In the genomic region with DNA sequence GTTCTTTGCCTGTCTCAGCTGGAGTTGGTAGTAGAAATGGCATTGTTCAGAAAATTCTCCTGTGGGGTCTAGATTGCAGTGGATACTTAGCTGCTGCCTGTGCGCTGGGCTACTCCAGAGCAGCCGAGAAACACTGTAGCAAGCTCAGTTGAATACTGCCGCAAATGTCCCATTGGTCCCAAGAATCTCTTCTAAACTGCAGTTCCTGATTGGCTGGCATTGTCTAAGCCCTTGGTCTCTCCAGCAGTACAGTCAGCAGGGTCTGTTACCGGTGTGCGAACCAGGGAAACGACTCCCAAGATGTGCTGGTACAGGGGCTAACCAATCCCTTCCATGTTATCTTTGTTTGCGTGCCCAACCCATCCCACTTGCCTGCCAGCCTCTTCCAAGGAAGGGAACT, we compare ENCODE assay signal across 18 mouse cellular contexts. TPM values are rescaled to one million over a fixed set of nuclear protein-coding genes. Genes with fewer than 3 reads are reported as not detected.
"Had no signal": no experiment of that assay in that cellular context is flagged by ENCODE, and none has a peak within 500 bp of the region (broad histone marks: within the 10 kb centered on the region; RNA-seq: fewer than 3 reads in every experiment).

No protein-coding gene starts in this region.

- DNase-seq: heart, postnatal 10 days; heart, postnatal 36 days; kidney, adult 11 months; kidney, adult 2 months; kidney, adult 8-10 months; kidney, adult 9 months; kidney, postnatal 14 days; layer of hippocampus, adult 9-11 months; layer of hippocampus, postnatal 36 days had no signal

RNA-seq across cellular contexts. Expression of a gene that starts 32.2 kb away (rescaled TPM):
- total RNA-seq: hematopoietic stem cell, adult 5-6 weeks; hindbrain, postnatal 0 days; layer of hippocampus, adult 18-20 months; layer of hippocampus, adult 2 months; layer of hippocampus, adult 8-10 months; layer of hippocampus, postnatal 10 days; layer of hippocampus, postnatal 14 days; layer of hippocampus, postnatal 25 days; layer of hippocampus, postnatal 36 days; left cerebral cortex, adult 18-20 months had no signal
